Mouse (Mus musculus): ENCODE data around the gene Uaca.

Gene Uaca

DNA sequence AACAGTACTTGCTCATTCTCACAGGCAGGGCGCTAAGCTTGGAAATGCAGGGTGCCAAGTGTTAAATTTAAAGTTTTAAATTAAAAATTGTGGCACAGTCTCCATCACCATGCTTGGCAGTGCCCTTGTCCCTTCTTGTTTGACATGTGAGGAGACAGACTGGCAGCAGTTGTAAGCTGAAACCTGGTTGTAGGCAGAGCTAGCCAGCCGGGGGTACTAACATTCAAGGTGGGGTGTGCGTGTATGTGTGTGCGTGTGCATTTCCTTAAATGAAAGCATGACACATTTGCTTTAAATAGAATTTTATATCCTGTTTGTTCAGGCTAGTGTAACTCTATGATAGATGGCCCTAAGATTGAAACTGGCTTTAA is 42.7 kb downstream of the Uaca start:
- no peak for DNase-seq (ENCODE audit: low read depth, low spot score)

GRCm38 (mm10) chr9:60837449-60838141 is 43.3 kb downstream of the Uaca start:
- DNase-seq (ENCODE audit: low read depth, low spot score), result no peak

DNA sequence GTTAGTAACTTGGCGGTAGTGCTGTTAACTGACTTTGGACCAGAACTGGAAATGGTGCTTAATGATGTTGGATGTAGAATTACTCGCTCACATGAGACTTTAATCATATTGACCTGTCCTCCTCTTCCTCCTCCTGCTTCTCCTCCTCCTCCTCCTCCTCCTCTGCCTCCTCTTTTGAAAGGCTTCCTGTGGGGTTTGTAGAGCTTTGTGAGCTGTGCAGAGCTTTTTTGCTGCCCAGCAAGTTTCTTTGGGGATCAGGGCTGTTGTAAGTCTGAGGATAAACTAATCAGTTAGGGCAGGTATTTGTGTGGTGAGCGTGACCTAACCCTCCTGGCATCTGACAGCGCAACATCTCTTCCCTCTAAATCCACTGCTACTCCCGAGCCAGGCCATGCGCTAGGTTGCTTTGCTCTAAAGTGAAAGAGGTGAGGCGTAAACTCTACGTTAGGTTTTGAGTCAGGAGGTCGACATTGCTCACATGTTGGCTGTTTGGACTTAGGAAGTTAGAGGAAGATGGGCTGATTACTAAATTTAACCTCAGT is 44.1 kb downstream of the Uaca start:
- DNase-seq (ENCODE audit: low read depth, low spot score), result no peak

GRCm38 (mm10) chr9:60841393-60841792 is 47.1 kb downstream of the Uaca start:
- no peak for DNase-seq (ENCODE audit: low read depth, low spot score)

DNA sequence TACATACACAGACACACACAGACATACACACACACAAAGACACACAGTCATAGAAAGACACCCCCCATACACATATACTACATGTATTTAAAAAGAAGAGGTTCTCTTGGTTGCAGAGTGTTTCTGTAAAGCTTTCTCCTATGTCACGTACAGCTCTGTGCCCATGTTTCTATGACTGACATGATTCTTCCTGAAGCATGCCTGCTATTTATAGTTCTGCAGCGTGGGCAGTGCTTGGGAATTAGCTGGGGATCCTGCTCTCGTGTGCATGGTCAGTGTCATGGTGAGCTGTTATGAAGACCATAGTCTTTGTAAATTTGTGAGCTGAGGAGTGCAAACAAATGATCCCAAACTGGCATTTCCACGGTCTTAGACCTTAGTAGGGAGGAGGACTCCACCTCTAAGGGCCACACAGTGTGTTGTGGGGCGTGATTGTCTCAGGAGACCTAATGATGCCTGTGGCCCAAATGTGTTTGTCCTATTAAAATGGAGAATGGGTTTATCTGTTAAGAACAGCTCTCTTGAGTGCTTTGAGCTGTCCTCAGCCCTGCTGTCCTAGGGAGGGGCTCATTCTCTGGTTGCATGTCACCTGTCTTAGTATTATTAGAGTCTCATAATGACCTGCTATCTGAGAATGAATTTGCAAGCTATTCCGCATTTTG is 49.2 kb downstream of the Uaca start:
- no peak for DNase-seq (ENCODE audit: low read depth, low spot score)

GRCm38 (mm10) chr9:60848730-60849129 is 54.4 kb downstream of the Uaca start:
- DNase-seq (ENCODE audit: low read depth, low spot score), result no peak

GRCm38 (mm10) chr9:60849986-60850385 is 55.6 kb downstream of the Uaca start:
- no peak for DNase-seq (ENCODE audit: low read depth, low spot score)

DNA sequence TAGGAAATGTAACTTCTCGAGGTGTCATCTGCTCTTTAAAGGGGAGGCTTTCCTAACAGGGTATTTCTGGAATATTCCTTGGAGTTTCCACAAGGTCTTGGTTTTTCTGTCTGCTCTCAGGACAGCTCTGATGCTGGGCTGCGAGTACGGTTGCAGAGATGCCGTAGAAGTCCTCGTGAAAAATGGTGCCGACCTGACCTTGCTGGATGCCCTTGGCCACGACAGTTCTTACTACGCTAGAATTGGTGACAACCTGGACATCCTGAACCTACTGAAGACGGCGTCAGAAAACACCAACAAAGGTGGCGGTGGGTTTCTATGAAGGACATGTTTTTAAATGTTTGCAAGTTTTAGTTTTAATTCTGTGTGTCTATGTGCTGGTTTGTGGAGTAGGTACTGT is 59.9 kb downstream of the Uaca start:
- DNase-seq (ENCODE audit: low read depth, low spot score), result no peak

DNA sequence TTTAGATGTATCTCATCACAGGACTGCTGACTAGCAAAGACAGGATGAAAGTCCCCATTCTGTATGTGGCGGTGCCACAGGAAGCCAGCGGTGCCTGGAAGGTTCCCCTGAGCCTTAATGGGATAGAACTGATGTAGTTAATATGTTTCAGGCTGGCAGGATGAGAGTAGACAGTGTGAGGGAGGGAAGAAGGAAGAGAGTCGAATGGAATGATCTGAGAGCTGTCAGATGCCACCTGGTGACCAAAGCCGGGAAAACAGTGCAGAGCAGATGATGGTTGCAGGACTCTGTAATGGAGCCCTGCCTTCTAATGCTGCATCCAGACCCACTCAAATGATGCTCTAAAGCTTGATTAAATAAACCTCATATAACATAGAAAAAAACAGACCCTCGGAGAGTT is 63.5 kb downstream of the Uaca start:
- peak; percentile 35 for DNase-seq (ENCODE audit: low read depth, low spot score)

GRCm38 (mm10) chr9:60858306-60858960 is 64.1 kb downstream of the Uaca start:
- peak; percentile 70 for DNase-seq (ENCODE audit: low read depth, low spot score)

DNA sequence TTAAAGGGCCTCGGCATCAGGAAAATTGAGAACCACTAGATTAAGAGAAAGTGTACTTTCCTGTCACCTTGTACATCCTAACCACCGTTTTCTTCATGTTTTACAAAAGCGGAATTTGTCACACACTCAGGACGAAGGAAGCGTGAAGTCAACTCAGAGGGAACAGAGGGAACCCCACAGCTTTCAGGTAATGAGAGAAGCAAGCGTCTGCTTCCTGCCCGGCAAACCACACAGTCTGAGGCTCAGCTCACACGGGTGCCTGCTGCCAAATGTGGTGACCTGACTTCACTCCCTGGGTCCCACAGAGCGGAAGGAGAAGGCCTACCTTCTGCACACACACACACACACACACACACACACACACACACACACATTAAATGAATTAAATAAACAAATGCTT is 64.7 kb downstream of the Uaca start:
- DNase-seq (ENCODE audit: low read depth, low spot score), result no peak

- DNase-seq (ENCODE audit: low read depth, low spot score), result no peak
These were observed 66.7 kb downstream of the Uaca start for GRCm38 (mm10) chr9:60861030-60861429.

- no peak for DNase-seq (ENCODE audit: low read depth, low spot score)
These were observed 70.3 kb downstream of the Uaca start for GRCm38 (mm10) chr9:60864664-60865063.

GRCm38 (mm10) chr9:60865866-60866265 is 71.5 kb downstream of the Uaca start:
- no peak for DNase-seq (ENCODE audit: low read depth, low spot score)

DNA sequence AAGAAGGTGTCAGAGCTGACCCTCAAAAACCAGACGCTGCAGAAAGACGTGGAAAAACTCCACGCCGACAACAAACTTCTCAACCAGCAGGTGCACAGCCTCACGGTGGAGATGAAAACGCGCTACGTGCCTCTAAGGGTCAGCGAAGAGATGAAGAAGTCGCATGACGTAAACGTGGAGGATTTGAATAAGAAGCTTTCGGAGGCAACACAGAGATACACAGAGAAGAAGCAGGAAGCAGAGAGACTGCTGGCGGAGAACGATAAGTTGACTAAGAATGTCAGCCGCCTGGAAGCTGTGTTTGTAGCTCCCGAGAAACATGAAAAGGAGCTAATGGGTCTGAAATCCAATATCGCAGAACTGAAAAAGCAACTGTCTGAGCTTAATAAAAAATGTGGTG is 76.1 kb downstream of the Uaca start:
- no peak for DNase-seq (ENCODE audit: low read depth, low spot score)

DNA sequence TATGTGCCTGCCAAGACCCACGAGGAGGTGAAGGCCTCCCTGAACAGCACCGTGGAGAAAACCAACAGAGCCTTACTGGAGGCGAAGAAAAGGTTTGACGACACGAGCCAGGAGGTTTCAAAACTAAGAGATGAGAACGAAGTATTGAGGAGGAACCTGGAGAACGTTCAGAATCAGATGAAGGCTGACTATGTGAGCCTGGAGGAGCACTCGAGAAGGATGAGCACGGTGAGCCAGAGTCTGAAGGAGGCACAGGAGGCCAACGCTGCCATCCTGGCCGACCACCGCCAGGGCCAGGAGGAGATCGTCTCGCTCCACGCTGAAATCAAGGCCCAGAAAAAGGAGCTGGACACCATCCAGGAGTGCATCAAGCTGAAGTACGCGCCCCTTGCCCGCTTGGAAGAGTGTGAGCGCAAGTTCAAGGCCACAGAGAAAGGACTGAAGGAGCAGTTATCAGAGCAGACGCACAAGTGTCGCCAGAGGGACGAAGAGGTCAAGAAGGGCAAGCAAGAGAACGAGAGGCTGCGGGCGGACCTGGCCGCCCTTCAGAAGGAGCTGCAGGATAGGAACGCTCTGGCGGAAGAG is 76.7 kb downstream of the Uaca start:
- no peak for DNase-seq (ENCODE audit: low read depth, low spot score)

- no peak for DNase-seq (ENCODE audit: low read depth, low spot score)
These were observed 79.1 kb downstream of the Uaca start for GRCm38 (mm10) chr9:60873257-60874054.

DNA sequence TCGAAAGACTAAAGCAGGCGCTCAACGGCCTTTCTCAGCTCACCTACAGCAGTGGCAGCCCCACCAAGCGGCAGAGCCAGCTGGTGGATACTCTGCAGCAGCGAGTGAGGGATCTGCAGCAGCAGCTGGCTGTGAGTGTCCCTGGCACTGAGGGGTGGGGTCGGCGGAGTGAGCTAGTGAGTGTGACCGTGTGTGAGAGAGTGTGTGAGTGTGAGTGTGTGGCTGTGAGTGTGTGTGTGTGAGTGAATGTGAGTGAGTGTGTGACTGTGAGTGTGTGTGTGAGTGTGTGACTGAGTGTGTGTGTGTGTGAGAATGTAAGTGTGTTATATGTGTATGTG is 79.7 kb downstream of the Uaca start:
- DNase-seq (ENCODE audit: low read depth, low spot score), result no peak

GRCm38 (mm10) chr9:60876085-60876484 is 81.7 kb downstream of the Uaca start:
- DNase-seq (ENCODE audit: low read depth, low spot score), result no peak

GRCm38 (mm10) chr9:60876531-60876930 is 82.2 kb downstream of the Uaca start:
- no peak for DNase-seq (ENCODE audit: low read depth, low spot score)

DNA sequence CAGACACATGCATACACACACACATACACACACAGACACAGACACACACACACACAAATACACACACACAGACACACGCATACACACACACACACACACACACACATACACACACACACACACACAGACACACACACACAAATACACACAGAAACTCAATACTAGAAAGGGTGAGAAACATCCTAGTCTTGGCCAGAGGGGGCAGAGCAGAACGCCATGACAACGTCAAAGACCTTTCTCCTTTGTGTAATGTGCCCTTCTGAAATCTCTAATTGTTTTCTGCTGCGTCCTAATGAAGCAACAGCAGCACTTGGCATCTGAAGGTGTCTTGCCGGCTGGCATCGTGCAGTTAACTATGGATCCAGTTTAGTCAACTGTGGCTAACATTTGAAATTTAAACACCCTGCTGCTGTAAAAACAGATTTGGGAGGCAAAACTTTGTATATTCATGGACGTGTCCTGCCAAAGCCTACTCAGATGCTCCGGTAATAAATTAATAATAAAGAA is 83.8 kb downstream of the Uaca start:
- DNase-seq (ENCODE audit: low read depth, low spot score), result no peak
